Mouse (Mus musculus): ENCODE data around the gene Dgke.
"Not testable (repeated sequence)": the region's sequence is repeated elsewhere in the genome, so short reads cannot be mapped to it uniquely, and the experiment has no call there.

The Dgke gene

GRCm38 (mm10) chr11:89066750-89067149, at the start of gene Dgke:
Dgke (minus strand) TSS chr11:89066850.
- no peak for DNase-seq

DNA sequence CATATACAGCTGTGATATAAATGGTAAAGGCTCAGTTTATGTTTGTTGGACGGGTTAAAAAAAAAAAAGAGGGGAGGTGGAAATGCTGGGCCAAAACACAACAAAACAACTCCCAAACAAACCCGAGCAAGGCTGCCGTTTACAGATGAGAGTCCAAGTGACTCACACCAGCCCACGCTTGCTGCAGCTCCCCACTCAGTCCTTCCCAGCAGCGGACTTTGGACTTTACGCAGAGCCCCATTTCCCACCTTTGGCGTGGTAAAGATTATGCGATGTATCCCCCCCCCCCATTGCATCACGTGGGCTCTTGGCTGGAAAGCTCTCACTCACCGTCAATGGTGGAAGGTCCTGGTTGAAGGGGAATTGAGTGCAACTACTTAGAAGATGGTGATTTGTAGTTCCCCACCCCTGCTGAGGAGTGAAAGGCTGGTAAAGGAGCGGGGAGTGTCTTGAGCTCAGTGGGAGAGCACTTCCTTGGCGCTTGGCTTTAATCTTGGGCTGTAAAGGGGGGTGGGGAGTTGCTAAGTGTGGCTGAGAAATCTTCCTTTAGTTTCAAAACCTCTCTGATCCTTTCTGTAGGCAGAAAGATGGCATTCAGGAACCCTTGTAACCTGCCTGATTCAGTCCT, 40.6 kb upstream of the Dgke start:
- DNase-seq, result no peak

DNA sequence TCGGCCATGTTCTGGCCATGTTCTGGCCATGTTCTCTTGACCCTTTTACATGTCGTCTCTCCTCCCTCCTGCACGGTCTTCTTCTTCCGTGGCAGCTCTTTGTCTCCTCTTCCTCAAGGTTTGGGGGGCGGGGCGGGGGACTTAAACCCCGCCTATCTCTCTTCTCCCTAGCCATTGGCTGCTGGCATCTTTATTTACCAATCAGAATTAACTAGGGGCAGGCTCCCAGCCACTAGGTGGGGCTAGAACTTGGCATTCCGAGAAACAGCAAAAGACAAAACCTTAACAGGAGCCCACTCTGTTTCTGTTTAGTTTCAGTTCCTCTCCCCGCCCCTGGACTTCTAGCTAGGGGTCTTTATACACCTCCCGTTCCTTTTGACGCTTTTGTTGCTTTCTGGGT, 39.2 kb upstream of the Dgke start:
- peak; percentile 73 to 78 for DNase-seq

DNA sequence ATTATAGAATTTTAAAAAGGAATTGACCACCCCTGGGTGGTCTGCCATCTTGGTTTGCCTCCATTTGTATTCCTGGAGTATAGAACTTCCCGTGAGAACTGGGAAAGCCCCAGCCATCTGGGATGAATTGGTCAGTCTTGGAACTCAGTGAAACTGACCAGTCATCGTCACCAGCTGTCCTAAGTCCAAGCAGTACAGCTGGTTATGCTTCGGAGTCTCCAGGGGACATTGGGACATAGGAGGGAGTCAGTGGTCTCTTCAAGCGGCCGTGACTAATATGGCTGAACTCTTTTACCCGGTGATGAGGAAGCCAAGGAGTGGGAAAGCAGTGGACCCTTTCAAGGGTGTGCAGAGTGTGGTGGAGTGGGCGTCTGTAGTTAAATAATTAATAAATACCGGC, 38.6 kb upstream of the Dgke start:
- DNase-seq, result no peak

DNA sequence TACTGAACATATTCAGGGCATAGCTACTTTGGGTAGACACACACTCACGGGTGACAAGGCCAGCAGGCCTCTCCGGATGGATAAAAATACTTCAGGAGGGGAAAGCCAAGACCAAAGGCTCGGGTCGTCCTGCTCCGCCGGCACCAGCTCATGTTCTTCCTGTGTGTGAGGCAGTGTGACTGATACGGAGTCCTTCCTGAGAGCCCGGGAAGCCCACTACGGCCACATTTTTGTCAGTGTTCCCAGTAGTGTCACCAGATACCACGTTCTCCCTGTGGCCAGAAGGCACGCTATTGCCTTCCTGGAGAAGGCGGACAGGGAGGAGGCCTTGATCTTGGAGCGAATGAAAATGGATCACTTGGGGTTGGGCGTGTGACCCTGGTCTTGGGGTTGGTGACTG, 36.5 kb upstream of the Dgke start:
- no peak for DNase-seq

DNA sequence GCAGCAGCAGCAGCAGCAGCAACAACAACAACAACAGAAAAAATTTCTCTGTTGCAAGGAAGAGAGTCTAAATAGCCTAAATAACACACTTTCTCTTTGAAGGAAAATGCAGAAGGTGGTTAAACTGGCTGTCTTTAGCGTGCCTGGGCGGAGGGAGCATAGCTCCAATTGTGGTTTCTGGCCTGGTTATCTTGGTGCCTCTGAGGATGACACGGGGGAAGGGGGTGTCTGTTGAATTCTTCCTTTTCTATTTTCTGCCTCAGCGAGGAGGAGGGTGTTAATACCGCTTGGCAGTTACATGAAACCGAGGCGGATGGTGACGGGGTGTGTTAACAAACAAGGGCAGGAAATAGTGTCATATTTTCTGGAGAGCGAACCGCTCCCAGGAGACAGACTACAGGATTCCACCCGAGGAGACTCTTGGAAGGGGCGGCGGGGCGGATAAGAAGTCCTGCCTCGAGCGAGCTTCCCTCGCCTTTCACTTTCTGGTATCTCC, 34.2 kb upstream of the Dgke start:
- no peak for DNase-seq

DNA sequence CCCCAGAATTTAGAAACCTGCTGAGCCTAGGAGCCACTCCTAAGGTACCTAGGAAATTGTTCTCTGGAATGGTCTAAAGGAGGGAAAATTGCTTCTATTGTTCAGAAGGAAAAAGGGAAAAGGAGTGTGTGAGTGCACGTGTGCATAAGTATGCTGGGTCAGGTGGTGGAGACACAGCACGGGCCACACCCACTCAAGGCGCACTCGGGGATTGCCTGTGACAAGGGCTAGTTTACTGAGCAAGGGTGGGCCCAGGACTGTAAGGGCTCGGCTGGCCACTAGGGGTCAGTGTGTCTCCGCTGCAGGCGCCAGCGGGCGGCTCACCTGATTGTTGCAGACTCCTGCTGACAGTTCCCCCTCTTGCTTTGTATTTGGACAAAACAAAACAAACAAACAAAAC, 33.8 kb upstream of the Dgke start:
- peak; percentile 94 to 95 for DNase-seq

- no peak for DNase-seq
Observed at GRCm38 (mm10) chr11:89098930-89099329, 32.3 kb upstream of the Dgke start.

- no peak for DNase-seq
Observed at GRCm38 (mm10) chr11:89098083-89098835, 31.6 kb upstream of the Dgke start.

- not testable (repeated sequence) for DNase-seq
Observed at GRCm38 (mm10) chr11:89097292-89097691, 30.6 kb upstream of the Dgke start.

- no peak for DNase-seq
Observed at GRCm38 (mm10) chr11:89095306-89095705, 28.7 kb upstream of the Dgke start.

GRCm38 (mm10) chr11:89092714-89093113, 26.1 kb upstream of the Dgke start:
- peak; percentile 78 to 82 for DNase-seq

- DNase-seq, result not testable (repeated sequence)
Observed at GRCm38 (mm10) chr11:89090359-89090758, 23.7 kb upstream of the Dgke start.

GRCm38 (mm10) chr11:89088754-89089153, 22.1 kb upstream of the Dgke start:
- DNase-seq, result peak; percentile 42 to 48

- no peak for DNase-seq
Observed at GRCm38 (mm10) chr11:89086208-89086809, 19.7 kb upstream of the Dgke start.

DNA sequence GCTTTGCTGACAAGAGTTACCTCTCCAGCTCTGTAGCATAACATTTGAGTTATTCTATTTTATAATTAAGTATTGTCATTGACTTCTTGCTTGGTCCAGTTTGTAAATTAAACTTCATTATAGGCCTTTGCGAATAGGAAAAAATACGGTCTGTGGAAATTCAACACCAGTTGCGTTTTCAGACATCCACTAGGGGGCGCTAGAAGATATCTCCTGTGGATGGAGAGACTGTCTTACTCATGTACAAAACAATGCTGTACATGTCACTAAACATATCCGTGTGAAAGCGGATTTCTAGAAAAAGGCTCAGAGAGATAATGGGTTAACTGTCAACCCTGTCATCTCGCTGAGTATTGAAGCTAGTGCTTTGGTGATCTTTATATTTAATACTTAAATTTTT, 18.0 kb upstream of the Dgke start:
- DNase-seq, result peak; percentile 78 to 82

DNA sequence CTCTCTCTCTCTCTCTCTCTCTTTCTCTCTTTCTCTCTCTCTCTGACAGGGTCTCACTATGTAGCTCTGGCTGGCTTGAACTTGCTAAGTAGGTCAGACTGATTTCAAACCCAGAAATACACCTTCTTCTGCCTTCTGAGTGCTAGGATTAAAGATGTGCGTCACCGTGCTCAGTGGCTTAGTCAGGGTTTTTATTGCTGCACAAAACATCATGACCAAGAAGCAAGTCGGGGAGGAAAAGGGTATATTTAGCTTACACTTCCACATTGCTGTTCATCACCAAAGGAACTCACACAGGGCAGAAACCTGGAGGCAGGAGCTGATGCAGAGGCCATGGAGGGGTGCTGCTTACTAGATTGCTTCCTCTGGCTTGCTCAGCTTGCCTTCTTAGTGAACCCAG, 16.0 kb upstream of the Dgke start:
- not testable (repeated sequence) for DNase-seq

DNA sequence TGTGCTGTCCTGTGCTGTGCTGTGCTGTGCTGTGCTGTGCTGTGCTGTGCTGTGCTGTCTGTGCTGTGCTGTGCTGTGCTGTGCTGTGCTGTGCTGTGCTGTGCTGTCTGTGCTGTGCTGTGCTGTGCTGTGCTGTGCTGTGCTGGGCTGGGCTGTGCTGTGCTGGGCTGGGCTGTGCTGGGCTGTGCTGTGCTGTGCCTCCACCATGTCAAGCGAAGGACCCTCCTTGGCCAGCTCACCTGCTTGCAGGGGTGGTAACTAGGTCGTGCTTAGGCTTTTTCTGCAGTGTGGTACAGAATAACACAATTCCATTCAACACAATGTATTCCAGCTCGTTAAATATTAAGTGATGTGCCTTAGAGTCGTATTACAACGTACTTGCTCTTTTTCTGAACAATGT, 15.3 kb upstream of the Dgke start:
- not testable (repeated sequence) for DNase-seq

GRCm38 (mm10) chr11:89078996-89079680, 12.5 kb upstream of the Dgke start:
- peak; percentile 72 to 78 for DNase-seq

DNA sequence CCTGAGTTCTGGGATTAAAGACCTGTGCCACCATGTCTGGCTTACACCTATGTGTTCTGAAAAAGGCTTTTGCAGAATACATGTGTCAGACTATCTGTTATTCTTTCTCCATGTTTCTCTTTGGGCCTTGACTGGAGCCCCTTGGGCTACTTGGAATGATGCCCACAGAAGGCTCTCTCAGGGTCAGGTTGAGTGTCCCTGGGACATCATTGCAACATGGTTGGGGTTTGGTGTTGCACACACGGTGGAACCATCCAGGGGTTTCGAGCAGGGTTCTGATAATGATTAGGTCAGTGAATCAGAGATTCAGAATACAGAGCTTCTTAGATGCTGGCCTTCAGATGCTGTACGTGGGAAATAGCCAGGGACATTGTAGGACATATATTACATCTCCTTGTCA, 11.7 kb upstream of the Dgke start:
- DNase-seq, result no peak

DNA sequence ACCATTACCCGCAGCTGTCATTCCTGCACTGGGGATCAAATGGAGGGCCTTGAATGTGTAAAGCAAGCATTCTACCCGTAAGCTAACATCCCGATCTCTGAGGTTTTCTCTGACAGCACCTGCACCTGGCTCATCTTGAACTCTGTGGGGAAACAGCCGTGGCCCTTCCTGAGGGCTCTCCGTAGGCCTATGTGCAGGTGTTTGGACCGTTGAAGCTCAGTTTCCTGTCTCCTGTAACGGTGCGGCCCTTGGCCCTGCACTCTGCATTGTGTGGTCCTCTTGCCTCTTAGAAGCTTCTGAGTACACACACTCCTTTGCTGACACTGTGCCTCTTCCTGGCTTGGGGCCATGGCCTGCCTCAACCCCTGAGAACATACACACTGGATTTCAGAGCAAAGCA, 11.0 kb upstream of the Dgke start:
- DNase-seq, result peak; percentile 24 to 34

DNA sequence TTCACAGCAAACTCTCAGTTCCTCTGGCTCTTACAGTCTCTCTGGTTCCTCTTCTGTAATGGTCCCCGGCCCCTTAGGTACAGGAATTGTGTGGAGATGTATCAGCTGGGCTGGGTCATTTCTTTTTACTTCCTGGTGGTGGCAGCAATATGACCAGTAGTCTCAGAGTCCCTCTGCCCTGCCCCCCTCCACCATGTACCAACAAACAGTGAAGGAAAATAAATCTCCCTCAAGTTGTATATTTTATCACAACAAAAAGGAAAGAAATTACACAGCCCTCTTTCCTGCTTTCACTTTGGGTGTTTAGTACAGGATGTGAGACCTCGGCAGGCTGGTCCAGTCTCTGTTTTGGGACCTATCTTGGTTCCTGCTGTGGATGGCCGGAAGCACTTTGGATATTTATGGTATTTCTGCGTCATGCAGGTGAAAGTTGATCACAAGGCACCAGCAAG, 9.7 kb upstream of the Dgke start:
- DNase-seq, result peak; percentile 46 to 48

GRCm38 (mm10) chr11:89074783-89075413, 8.2 kb upstream of the Dgke start:
- no peak for DNase-seq

Data from B cell, adult 2 months (primary cell).